Mouse (Mus musculus) stomach, embryonic 14.5 days (tissue): ENCODE measurements around the gene Rerg. TPM values are rescaled to one million over a fixed set of nuclear protein-coding genes. Genes with fewer than 3 reads are reported as not detected.

Source experiments
- ATAC-seq: fragments of 200-750 bp; cut with Nextera tagmentation; 2 replicates; pipeline ENCODE4 v1.8.0; 2017; ENCODE audit warnings: low read depth, moderate TSS enrichment; ENCODE audit not compliant: insufficient number of reproducible peaks, insufficient read depth, low FRiP score
- H3K27ac ChIP-seq: fragments of 300-500 bp; sonication (generic); 2 replicates; pipeline ENCODE4 v1.5.1; 2014; ENCODE audit warnings: mild to moderate bottlenecking, low read length, moderate library complexity, mixed read lengths
- H3K27me3 ChIP-seq: fragments of 300-500 bp; sonication (generic); 2 replicates; pipeline ENCODE4 v1.6.1; 2014; ENCODE audit warnings: low read length, control low read depth, mixed read lengths; ENCODE audit not compliant: control insufficient read depth, insufficient read depth
- H3K36me3 ChIP-seq: fragments of 300-500 bp; sonication (generic); 2 replicates; pipeline ENCODE4 v1.6.1; 2014; ENCODE audit warnings: mild to moderate bottlenecking, control low read depth, low read length, moderate library complexity, mixed read lengths; ENCODE audit not compliant: control insufficient read depth, insufficient read depth
- H3K4me1 ChIP-seq: fragments of 300-500 bp; sonication (generic); 2 replicates; pipeline ENCODE4 v1.6.1; 2014; ENCODE audit warnings: low read length, control low read depth, mixed read lengths; ENCODE audit not compliant: control insufficient read depth, insufficient read depth
- H3K4me2 ChIP-seq: fragments of 300-500 bp; sonication (generic); replicated peaks from 2 replicates; pipeline ENCODE4 v1.6.1; 2014; ENCODE audit warnings: low read depth, low read length, control low read depth
- H3K4me3 ChIP-seq: fragments of 300-500 bp; sonication (generic); 2 replicates; pipeline ENCODE4 v1.5.1; 2014; ENCODE audit warnings: low read depth, low read length, control low read depth
- H3K9ac ChIP-seq: fragments of 300-500 bp; sonication (generic); replicated peaks from 2 replicates; pipeline ENCODE4 v1.6.1; 2014; ENCODE audit warnings: low read depth, mild to moderate bottlenecking, control low read depth, low read length, moderate library complexity, mixed read lengths
- H3K9me3 ChIP-seq: fragments of 300-500 bp; sonication (generic); 2 replicates; pipeline ENCODE4 v1.6.1; 2016; ENCODE audit warnings: low read depth, low read length, control low read depth; ENCODE audit not compliant: control insufficient read depth
- WGBS: fragments of 180-500 bp; shearing (Covaris S2); extraction: QIAGEN DNeasy Blood & Tissue Kit; methylation state at CpG from one replicate; pipeline ENCODE4 v1.1.7; 2014; 5-methylcytosine and 5-hydroxymethylcytosine counted together
- polyA plus RNA-seq: library from polyadenylated mRNA; unstranded; fragments of >200 nt; fragmentation: Nextera tagmentation; extraction: Ambion mirVana; gene quantifications from 2 replicates; pipeline ENCODE4 v1.2.1, GENCODE M21; 2014

Rerg gene
- polyA plus RNA-seq, 1 experiment from 2014 or later = 36.5 TPM

GRCm38 (mm10) chr6:137201578-137201977 is 31.3 kb upstream of the Rerg start:
- H3K27me3 ChIP-seq = no peaks in the 10 kb centered on the region
- H3K4me1 ChIP-seq = no peaks in the 10 kb centered on the region
- 59% methylated on average over 7 of the region's 7 CpGs for WGBS
- H3K36me3 ChIP-seq = no peaks in the 10 kb centered on the region
- no peak overlapping the region for H3K4me2 ChIP-seq
- no peak overlapping the region for H3K27ac ChIP-seq
- H3K9ac ChIP-seq = no peak overlapping the region
- H3K9me3 ChIP-seq = no peaks in the 10 kb centered on the region
- no peak overlapping the region for H3K4me3 ChIP-seq
- ATAC-seq = no peak

GRCm38 (mm10) chr6:137201166-137201565 is 30.9 kb upstream of the Rerg start:
- WGBS = 91% methylated on average over 3 of the region's 3 CpGs
- no peaks in the 10 kb centered on the region for H3K27me3 ChIP-seq
- no peak overlapping the region for H3K4me3 ChIP-seq
- no peak overlapping the region for H3K9ac ChIP-seq
- H3K27ac ChIP-seq = no peak overlapping the region
- ATAC-seq = no peak
- H3K4me2 ChIP-seq = no peak overlapping the region
- no peaks in the 10 kb centered on the region for H3K9me3 ChIP-seq
- H3K4me1 ChIP-seq = no peaks in the 10 kb centered on the region
- H3K36me3 ChIP-seq = no peaks in the 10 kb centered on the region

GRCm38 (mm10) chr6:137192063-137192462 is 21.8 kb upstream of the Rerg start:
- Histone ChIP-seq H3K4me1 (no peaks in the 10 kb centered on the region), H3K4me2 (no peak overlapping the region), H3K4me3 (no peak overlapping the region), H3K36me3 (no peaks in the 10 kb centered on the region), H3K27ac (no peak overlapping the region), H3K27me3 (0 out of 2 replicates have a peak, but pooled peaks cover 2% of the 10 kb centered on the region), H3K9me3 (no peaks in the 10 kb centered on the region), H3K9ac (no peak overlapping the region)
- ATAC-seq = no peak
- WGBS = 14% methylated on average over 6 of the region's 6 CpGs

- Histone ChIP-seq H3K4me3 (no peak overlapping the region), H3K36me3 (no peaks in the 10 kb centered on the region), H3K9ac (no peak overlapping the region), H3K27me3 (0 out of 2 replicates have a peak, but pooled peaks cover 2% of the 10 kb centered on the region), H3K4me1 (no peaks in the 10 kb centered on the region), H3K9me3 (no peaks in the 10 kb centered on the region), H3K4me2 (no peak overlapping the region), H3K27ac (no peak overlapping the region)
- WGBS = 87% methylated on average over 11 of the region's 11 CpGs
- no peak for ATAC-seq
These were observed 20.7 kb upstream of the Rerg start for GRCm38 (mm10) chr6:137191026-137191425.

- no peak overlapping the region for H3K9ac ChIP-seq
- ATAC-seq = no peak
- H3K4me2 ChIP-seq = no peak overlapping the region
- no peak overlapping the region for H3K4me3 ChIP-seq
- H3K4me1 ChIP-seq = no peaks in the 10 kb centered on the region
- no peaks in the 10 kb centered on the region for H3K27me3 ChIP-seq
- H3K9me3 ChIP-seq = no peaks in the 10 kb centered on the region
- no peak overlapping the region for H3K27ac ChIP-seq
- WGBS = 75% methylated on average over 6 of the region's 6 CpGs
- H3K36me3 ChIP-seq = no peaks in the 10 kb centered on the region
These were observed 20.3 kb upstream of the Rerg start for GRCm38 (mm10) chr6:137190577-137190976.

GRCm38 (mm10) chr6:137188375-137188926 is 18.2 kb upstream of the Rerg start:
- Histone ChIP-seq H3K9ac (no peak overlapping the region), H3K4me3 (no peak overlapping the region), H3K4me2 (no peak overlapping the region), H3K36me3 (no peaks in the 10 kb centered on the region), H3K27ac (no peak overlapping the region), H3K4me1 (no peaks in the 10 kb centered on the region), H3K27me3 (no peaks in the 10 kb centered on the region), H3K9me3 (no peaks in the 10 kb centered on the region)
- 48% methylated on average over 11 of the region's 11 CpGs for WGBS
- ATAC-seq = no peak

GRCm38 (mm10) chr6:137187426-137187825 is 17.1 kb upstream of the Rerg start:
- Histone ChIP-seq H3K4me3 (no peak overlapping the region), H3K36me3 (no peaks in the 10 kb centered on the region), H3K27ac (no peak overlapping the region), H3K4me1 (no peaks in the 10 kb centered on the region), H3K9me3 (no peaks in the 10 kb centered on the region), H3K27me3 (no peaks in the 10 kb centered on the region), H3K9ac (no peak overlapping the region), H3K4me2 (no peak overlapping the region)
- 62% methylated on average over 3 of the region's 3 CpGs for WGBS
- ATAC-seq = no peak

GRCm38 (mm10) chr6:137180636-137181035 is 10.3 kb upstream of the Rerg start:
- Histone ChIP-seq H3K9me3 (no peaks in the 10 kb centered on the region), H3K4me1 (peaks cover 6% of the 10 kb centered on the region; the same call in 1 of the 2 replicates), H3K36me3 (no peaks in the 10 kb centered on the region), H3K4me3 (no peak overlapping the region), H3K27ac (no peak overlapping the region), H3K9ac (no peak overlapping the region), H3K27me3 (no peaks in the 10 kb centered on the region), H3K4me2 (no peak overlapping the region)
- 68% methylated on average over 6 of the region's 6 CpGs for WGBS
- peak; percentile 6; the same call in 1 of the 2 replicates for ATAC-seq

- H3K4me3 ChIP-seq = no peak overlapping the region
- no peaks in the 10 kb centered on the region for H3K9me3 ChIP-seq
- H3K36me3 ChIP-seq = no peaks in the 10 kb centered on the region
- no peaks in the 10 kb centered on the region for H3K27me3 ChIP-seq
- no peak overlapping the region for H3K9ac ChIP-seq
- no peak overlapping the region for H3K4me2 ChIP-seq
- WGBS = 20% methylated on average over 8 of the region's 8 CpGs
- H3K27ac ChIP-seq = no peak overlapping the region; the same call in 1 of the 2 replicates
- H3K4me1 ChIP-seq = peaks cover 6% of the 10 kb centered on the region; the same call in 1 of the 2 replicates
- peak; percentile 14; the same call in 1 of the 2 replicates for ATAC-seq
These were observed 9.8 kb upstream of the Rerg start for GRCm38 (mm10) chr6:137180115-137180514.
